Mouse (Mus musculus) limb, embryonic 15.5 days (tissue): ENCODE data around the gene Esp3. TPM values are rescaled to one million over a fixed set of nuclear protein-coding genes. Genes with fewer than 3 reads are reported as not detected.
"Not testable (repeated sequence)": the region's sequence is repeated elsewhere in the genome, so short reads cannot be mapped to it uniquely, and the experiment has no call there.

Source experiments
- ATAC-seq: fragments of 200-750 bp; cut with Nextera tagmentation; 2 replicates; pipeline ENCODE4 v1.8.0; 2017; ENCODE audit warnings: low read depth, moderate TSS enrichment; ENCODE audit not compliant: insufficient number of reproducible peaks, low FRiP score, low TSS enrichment
- H3K27ac ChIP-seq: fragments of 300-500 bp; sonication (generic); 2 replicates; pipeline ENCODE4 v1.5.1; 2015; ENCODE audit warnings: moderate library complexity, mild to moderate bottlenecking, inconsistent platforms
- H3K27me3 ChIP-seq: fragments of 300-500 bp; sonication (generic); 2 replicates; pipeline ENCODE4 v1.6.1; 2015; ENCODE audit warnings: inconsistent platforms
- H3K36me3 ChIP-seq: fragments of 300-500 bp; sonication (generic); 2 replicates; pipeline ENCODE4 v1.6.1; 2015; ENCODE audit warnings: inconsistent platforms
- H3K4me1 ChIP-seq: fragments of 300-500 bp; sonication (generic); 2 replicates; pipeline ENCODE4 v1.6.1; 2015; ENCODE audit warnings: inconsistent platforms
- H3K4me2 ChIP-seq: fragments of 300-500 bp; sonication (generic); 2 replicates; pipeline ENCODE4 v1.6.1; 2015; ENCODE audit warnings: mild to moderate bottlenecking, inconsistent platforms
- H3K4me3 ChIP-seq: fragments of 300-500 bp; sonication (generic); 2 replicates; pipeline ENCODE4 v1.5.1; 2015; ENCODE audit warnings: mild to moderate bottlenecking, inconsistent platforms
- H3K9ac ChIP-seq: fragments of 300-500 bp; sonication (generic); 2 replicates; pipeline ENCODE4 v1.6.1; 2015; ENCODE audit warnings: inconsistent platforms
- H3K9me3 ChIP-seq: fragments of 300-500 bp; sonication (generic); 2 replicates; pipeline ENCODE4 v1.6.1; 2016; ENCODE audit warnings: inconsistent platforms
- WGBS: fragments of 180-500 bp; shearing (Covaris S2); methylation state at CpG from one replicate; pipeline ENCODE4 v1.1.7; 2015; 5-methylcytosine and 5-hydroxymethylcytosine counted together
- polyA plus RNA-seq: library from polyadenylated mRNA; unstranded; fragments of >200 nt; fragmentation: Nextera tagmentation; extraction: Ambion mirVana; gene quantifications from 2 replicates; pipeline ENCODE4 v1.2.1, GENCODE M21; 2015

Esp3 gene
- not detected in 2 replicates for polyA plus RNA-seq

DNA sequence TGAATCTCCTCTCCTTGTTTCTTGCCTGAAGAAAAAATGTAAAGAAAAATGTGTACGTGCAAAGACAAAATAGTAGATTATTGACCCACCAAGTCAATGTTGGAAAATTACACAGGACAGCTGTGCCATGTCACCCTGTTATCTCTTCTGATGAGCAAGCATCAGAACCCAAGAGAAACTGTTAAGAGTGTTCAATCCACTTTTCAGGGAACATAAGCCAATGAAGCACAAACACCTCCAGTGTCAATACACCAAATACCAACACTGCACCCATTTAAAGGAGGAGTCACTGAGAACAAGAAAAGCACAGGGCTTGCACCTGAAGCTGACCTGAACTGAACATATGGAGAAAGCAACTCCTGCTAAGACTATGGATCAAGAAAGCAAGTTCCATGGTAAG is at the start of gene Esp3:
TSS of gene Esp3 (plus strand) at position 301 of the 400 bp plus-strand sequence.
- not testable (repeated sequence) for H3K27ac ChIP-seq, H3K4me2 ChIP-seq, H3K4me3 ChIP-seq, H3K9me3 ChIP-seq, H3K4me1 ChIP-seq, ATAC-seq, H3K36me3 ChIP-seq, H3K27me3 ChIP-seq, H3K9ac ChIP-seq
- 83% methylated on average over 1 of the region's 1 CpGs for WGBS

DNA sequence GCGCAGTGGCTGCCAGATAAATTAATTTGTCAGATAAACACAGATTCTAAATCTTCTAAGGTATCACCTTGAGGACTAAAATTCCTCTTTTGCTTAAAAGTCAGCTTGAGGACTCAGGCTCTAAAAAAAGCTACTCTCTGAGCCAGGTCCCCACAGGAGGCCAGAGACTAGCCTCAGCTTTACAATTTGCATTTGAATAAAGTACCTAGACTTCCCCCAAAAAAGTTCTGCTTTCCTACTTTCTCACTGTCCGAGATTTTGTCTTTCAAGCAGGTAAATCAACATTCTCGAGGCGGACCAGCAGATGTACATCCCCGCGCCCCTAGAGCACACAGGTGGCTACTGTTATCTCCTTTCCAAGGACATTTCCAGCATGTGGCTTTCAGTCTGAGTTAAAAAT is 48.0 kb upstream of the Esp3 start:
- WGBS: 52% methylated on average over 6 of the region's 6 CpGs
- H3K9ac ChIP-seq, H3K9me3 ChIP-seq, H3K4me2 ChIP-seq, H3K27me3 ChIP-seq, H3K36me3 ChIP-seq, H3K27ac ChIP-seq, H3K4me3 ChIP-seq, H3K4me1 ChIP-seq, ATAC-seq: not testable (repeated sequence)

DNA sequence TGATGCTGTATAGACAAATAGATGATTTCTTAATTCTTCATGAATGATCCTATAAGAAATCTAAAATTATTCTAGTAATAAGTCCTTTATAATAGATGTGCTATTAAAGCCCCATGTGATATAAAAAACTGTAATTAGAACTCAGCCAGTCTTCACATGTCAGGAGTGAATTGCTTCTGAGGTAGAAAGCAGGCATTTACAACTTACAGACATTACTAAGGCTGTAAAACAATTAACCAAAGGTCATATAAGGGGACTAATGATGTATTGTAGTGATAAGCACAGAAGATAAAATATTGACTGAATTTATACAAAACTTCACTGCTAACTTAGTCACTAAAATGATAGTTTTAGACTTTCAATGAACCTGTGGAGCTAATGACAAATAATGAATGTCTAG is 40.6 kb upstream of the Esp3 start:
- no peak overlapping the region for H3K27ac ChIP-seq
- no peak overlapping the region for H3K4me2 ChIP-seq
- H3K4me1 ChIP-seq: no peaks in the 10 kb centered on the region
- no peak overlapping the region for H3K4me3 ChIP-seq
- H3K9ac ChIP-seq: no peak overlapping the region
- H3K9me3 ChIP-seq: no peaks in the 10 kb centered on the region
- no peak for ATAC-seq
- H3K27me3 ChIP-seq: no peaks in the 10 kb centered on the region
- no peaks in the 10 kb centered on the region for H3K36me3 ChIP-seq

DNA sequence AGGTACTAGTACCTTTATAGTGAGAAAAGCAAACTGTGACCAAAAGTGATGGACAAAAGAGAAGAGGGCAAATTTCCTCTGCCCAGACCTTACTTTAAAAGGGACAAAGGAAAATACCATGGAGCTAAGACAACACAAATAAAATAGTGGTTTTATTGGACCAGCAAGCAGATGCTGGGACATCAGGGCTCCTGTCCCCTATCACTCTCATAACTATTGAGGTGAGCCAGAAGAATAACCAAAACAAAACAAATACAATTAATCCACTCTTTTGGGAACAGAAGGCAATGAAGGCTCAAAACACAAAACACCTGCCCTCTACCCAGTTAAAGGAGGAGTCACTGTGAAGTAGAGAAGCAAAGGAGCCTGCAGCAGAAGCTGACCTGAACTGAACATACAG is 33.6 kb upstream of the Esp3 start, which contains the start of gene Esp4:
TSS of gene Esp4 (plus strand) at position 301 of the 400 bp plus-strand sequence.
- no peak within 1 kb of the TSS for H3K9ac ChIP-seq
- H3K27ac ChIP-seq: no peak within 1 kb of the TSS
- no peaks in the 10 kb centered on the region for H3K9me3 ChIP-seq
- no peak for ATAC-seq
- H3K36me3 ChIP-seq: no peaks in the 10 kb centered on the region
- H3K4me1 ChIP-seq: no peaks in the 10 kb centered on the region
- no peak within 1 kb of the TSS for H3K4me2 ChIP-seq
- no peak within 1 kb of the TSS for H3K4me3 ChIP-seq
- no peaks in the 10 kb centered on the region for H3K27me3 ChIP-seq

DNA sequence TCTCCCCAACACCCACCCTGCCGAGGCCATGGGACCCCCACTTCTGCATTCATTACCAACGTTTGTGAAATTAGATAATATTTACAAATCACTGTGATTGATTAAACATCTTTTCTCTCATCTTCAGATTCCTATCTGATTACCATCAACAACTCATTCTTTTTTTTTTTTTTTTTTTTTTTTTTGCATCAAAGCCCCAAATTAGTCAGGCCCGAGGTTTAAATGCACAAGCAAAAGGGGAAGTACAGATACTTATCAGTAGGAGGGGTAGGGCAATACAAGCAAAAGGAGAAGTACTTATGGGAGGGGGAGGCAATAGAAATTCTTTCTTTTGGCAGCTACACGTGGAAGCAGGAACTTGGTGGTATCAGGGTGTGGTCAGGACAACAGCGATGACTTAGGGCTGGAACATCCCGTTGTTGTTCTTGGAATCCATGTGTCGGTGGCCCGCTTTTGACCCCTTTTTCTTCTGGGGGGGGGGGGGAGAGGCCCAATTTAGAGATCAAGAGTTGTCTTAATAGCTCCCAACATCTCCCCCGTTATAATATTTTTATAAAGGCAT is 30.3 kb downstream of the Esp3 start:
- ATAC-seq, H3K9ac ChIP-seq, H3K27me3 ChIP-seq, H3K4me2 ChIP-seq, H3K27ac ChIP-seq, H3K36me3 ChIP-seq, H3K4me1 ChIP-seq, H3K9me3 ChIP-seq, H3K4me3 ChIP-seq: not testable (repeated sequence)
- WGBS: 66% methylated on average over 9 of the region's 9 CpGs

DNA sequence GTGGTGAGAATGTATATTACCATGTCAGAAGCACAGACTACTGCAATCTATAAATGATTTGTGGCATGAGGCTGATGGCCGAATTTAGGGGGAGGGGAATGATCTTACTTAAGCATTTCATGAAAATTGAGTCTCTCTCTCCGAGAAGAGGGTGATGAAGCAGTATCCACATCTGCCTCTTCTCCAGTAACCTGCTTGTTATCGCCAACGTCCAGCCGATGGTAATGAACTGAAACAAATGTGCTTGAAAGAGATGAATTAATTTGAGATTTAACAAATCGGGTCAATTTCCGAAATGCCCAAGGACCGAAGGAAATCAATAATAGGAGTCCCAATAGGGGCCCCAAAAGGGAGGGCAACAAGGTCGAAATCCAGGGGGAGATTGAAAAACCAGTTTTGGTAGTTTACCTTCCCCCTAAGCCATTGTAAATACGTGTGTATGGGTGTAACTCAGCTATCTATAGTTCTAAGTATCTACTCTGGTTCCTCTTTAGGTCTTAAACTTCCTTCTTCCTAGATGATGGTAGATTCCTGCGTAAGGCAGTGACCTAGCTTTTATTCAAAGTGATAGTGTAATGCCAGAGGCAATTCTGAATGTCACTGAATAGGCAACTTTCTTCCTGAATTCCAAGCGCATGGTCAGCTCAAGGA is 31.4 kb downstream of the Esp3 start:
- not testable (repeated sequence) for H3K9me3 ChIP-seq, H3K27ac ChIP-seq, H3K4me1 ChIP-seq, H3K4me3 ChIP-seq, H3K36me3 ChIP-seq, H3K27me3 ChIP-seq, ATAC-seq, H3K4me2 ChIP-seq, H3K9ac ChIP-seq
- WGBS: 82% methylated on average over 12 of the region's 12 CpGs

Other genes starting within 250 kb of the Esp3 start
- not detected in 2 replicates for gene Esp8, start 112.1 kb upstream of the Esp3 start, polyA plus RNA-seq
- gene Esp6, start 70.6 kb upstream of the Esp3 start, polyA plus RNA-seq: not detected in 2 replicates
- not detected in 2 replicates for gene Esp4, start 33.5 kb upstream of the Esp3 start, polyA plus RNA-seq
- gene Esp1, start 95.0 kb downstream of the Esp3 start, polyA plus RNA-seq: not detected in 2 replicates
- not detected in 2 replicates for gene Crisp2, start 174.9 kb downstream of the Esp3 start, polyA plus RNA-seq
- 0.67 and 1.9 TPM in 2 replicates for gene Rhag, start 179.1 kb downstream of the Esp3 start, polyA plus RNA-seq
- gene 9130008F23Rik, start 248.5 kb downstream of the Esp3 start, polyA plus RNA-seq: 2.0 and 2.7 TPM in 2 replicates